Mouse (Mus musculus): Measurements from ENCODE around the gene S100a3. TPM values are rescaled to one million over a fixed set of nuclear protein-coding genes. Genes with fewer than 3 reads are reported as not detected.

Gene S100a3
- polyA plus RNA-seq (2015; fragmentation: Nextera tagmentation; extraction: Ambion mirVana), result 0.54 and 0.70 TPM in 2 replicates

DNA sequence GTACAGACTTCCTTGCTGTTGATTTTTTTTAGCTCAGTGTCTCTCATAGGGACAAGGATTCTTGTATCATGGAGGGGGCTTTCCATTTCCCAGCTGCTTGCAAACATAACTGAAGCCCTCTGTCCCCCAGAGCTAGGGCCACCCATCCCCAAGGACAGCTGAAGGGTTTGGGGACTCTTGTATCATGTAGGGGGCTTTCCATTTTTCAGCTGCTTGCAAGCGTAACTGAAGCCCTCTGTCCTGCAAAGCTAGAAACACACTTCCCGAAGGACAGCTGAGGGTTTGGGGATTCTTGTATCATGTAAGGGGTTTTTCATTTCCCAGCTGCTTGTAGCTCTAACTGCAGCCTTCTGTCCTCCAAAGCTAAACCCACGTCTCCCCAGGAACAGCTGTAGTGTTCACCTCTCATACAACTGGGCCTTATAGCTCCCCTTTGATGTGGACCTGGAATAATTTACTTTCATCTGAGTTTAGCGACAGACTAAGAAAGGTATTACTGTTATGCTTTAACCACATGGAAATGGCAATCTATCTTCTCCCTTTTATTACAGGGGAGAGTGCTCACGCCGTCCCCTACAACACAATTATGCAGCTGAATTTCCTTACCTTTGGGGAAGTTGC, at the start of gene S100a3:
Gene S100a3 (plus strand): TSS at position 571 of the 621 bp plus-strand sequence.
- H3K27me3 ChIP-seq, result no peaks in the 10 kb centered on the region
- no peak within 1 kb of the TSS for H3K4me3 ChIP-seq
- H3K4me1 ChIP-seq, result no peaks in the 10 kb centered on the region
- H3K27ac ChIP-seq, result no peak within 1 kb of the TSS
- H3K9me3 ChIP-seq, result no peaks in the 10 kb centered on the region
- H3K4me2 ChIP-seq (replicated peaks), result no peak within 1 kb of the TSS
- ATAC-seq (ENCODE audit: low FRiP score, low read depth), result peak; percentile 61; the same call in 1 of the 2 replicates
- 56% methylated on average over 6 of the region's 6 CpGs for WGBS
- H3K36me3 ChIP-seq, result no peaks in the 10 kb centered on the region
- H3K9ac ChIP-seq, result no peak within 1 kb of the TSS

DNA sequence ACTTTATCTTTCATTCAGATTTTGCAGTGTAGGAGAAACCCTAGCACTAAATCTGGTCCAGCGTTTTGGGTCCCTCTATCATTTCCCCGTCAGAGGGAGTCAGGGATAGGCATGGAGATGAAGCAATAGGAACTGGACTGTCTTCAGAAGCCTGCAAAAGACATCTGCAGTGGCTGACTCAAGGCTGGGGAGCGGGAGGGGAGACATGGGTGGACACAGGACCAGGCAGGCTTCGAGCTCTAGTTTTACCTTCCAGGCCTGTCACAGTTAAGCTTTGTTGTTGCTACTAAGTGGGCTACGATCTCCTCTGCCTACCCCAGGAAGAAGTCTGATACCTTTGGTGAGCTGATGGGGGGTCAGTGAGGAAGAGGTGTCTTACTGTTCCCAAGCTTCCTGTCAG, 48.1 kb upstream of the S100a3 start:
- no peak overlapping the region for H3K4me3 ChIP-seq
- no peak overlapping the region for H3K27ac ChIP-seq
- peaks cover 28% of the 10 kb centered on the region for H3K4me1 ChIP-seq
- H3K36me3 ChIP-seq, result peaks cover 5% of the 10 kb centered on the region
- WGBS, result 81% methylated on average over 5 of the region's 5 CpGs
- no peaks in the 10 kb centered on the region for H3K9me3 ChIP-seq
- H3K4me2 ChIP-seq (replicated peaks), result no peak overlapping the region
- H3K27me3 ChIP-seq, result peaks cover 19% of the 10 kb centered on the region
- H3K9ac ChIP-seq, result no peak overlapping the region
- no peak for ATAC-seq (ENCODE audit: low FRiP score, low read depth)

DNA sequence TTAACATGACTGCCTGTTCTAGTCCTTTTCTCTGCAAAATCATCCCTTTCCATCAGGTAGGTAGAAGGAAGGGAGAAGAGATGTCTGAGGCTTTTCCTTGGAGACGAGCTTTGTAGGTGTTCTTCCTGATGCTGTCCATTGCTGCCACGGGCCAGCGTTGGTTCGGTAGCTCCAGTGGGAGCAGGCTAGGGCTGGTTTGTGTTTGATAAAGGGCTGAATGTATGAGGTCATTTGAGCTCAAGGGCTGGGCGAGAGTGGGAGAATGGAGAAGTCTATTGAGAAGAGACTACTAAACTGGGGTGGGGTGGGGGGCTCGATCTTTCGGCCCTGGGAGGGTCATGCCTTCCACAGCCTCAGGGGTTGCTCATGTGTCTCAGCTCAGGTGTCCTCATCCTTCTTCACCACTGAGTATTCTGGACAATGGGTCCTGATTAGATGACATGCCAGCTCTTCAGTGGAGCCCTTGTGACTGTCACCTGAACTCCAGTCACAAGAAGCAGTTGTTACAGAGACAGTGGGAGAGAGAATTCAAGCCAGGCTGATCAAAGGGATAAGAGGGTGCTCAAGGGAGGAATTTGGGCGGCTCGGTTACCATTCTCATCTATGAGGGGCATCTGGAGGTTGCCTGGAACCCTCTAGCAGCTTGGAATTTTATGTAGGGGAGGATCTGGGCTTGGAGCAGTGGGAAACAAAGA, 47.3 kb upstream of the S100a3 start:
- no peak overlapping the region for H3K27ac ChIP-seq
- WGBS, result 68% methylated on average over 9 of the region's 9 CpGs
- ATAC-seq (ENCODE audit: low FRiP score, low read depth), result no peak
- no peaks in the 10 kb centered on the region for H3K36me3 ChIP-seq
- H3K27me3 ChIP-seq, result peaks cover 19% of the 10 kb centered on the region
- H3K9ac ChIP-seq, result no peak overlapping the region
- H3K4me3 ChIP-seq, result no peak overlapping the region
- peaks cover 19% of the 10 kb centered on the region for H3K4me1 ChIP-seq
- H3K4me2 ChIP-seq (replicated peaks), result peak overlapping the region; percentile 81
- H3K9me3 ChIP-seq, result no peaks in the 10 kb centered on the region

DNA sequence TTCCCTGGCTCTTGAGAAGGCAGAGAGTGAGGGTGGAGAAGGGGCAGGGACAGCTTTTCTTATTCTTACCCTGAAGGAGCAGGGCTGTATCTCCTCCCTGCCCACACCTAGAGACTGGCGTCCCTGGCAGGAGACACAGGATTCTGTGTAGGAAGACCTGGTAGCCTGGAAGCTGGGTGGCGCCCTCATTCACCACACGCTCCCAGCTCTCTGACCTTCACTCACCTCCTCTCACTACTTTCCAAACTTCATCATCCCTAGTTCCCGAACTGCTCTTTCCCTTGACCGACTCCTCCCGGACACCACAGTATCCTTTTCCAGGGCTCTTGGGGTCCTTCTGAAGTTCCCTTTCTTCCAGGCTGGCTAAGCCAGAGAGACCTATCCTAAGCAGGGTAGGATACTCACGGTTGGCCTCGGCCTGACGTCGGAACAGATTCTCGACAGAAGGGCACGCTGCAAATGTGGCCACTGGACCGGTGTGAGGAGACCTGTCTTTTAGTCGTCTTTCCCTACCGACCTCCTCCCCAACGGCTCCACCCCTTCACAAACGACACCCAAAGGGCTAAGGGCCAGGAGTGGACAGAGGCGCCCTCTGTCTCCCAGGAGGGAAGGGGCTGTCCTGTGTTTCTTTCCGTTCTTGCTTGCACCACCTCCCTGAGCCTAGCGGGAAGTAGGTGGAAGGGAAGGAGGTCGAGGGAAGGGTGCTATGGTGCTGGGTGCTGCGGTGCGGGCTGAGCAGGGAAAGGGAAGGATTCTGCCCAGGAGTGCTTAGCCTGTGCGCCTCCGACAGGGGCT, 46.4 kb upstream of the S100a3 start, which contains the start of the genes S100a1 and S100a13:
Gene S100a1 (minus strand): TSS at position 597 of the 795 bp plus-strand sequence.
Gene S100a13 (plus strand): TSS at position 640 of the 795 bp plus-strand sequence.
- peaks cover 17% of the 10 kb centered on the region for H3K4me1 ChIP-seq
- H3K4me3 ChIP-seq, result peak within 1 kb of the TSS; percentile 43
- H3K4me2 ChIP-seq (replicated peaks), result peak within 1 kb of the TSS; percentile 81
- no peak within 1 kb of the TSS for H3K27ac ChIP-seq
- peak; percentile 21; the same call in 1 of the 2 replicates for ATAC-seq (ENCODE audit: low FRiP score, low read depth)
- H3K27me3 ChIP-seq, result peaks cover 19% of the 10 kb centered on the region
- no peaks in the 10 kb centered on the region for H3K36me3 ChIP-seq
- no peaks in the 10 kb centered on the region for H3K9me3 ChIP-seq
- peak within 1 kb of the TSS; percentile 66 for H3K9ac ChIP-seq
- 6% methylated on average over 25 of the region's 25 CpGs for WGBS

DNA sequence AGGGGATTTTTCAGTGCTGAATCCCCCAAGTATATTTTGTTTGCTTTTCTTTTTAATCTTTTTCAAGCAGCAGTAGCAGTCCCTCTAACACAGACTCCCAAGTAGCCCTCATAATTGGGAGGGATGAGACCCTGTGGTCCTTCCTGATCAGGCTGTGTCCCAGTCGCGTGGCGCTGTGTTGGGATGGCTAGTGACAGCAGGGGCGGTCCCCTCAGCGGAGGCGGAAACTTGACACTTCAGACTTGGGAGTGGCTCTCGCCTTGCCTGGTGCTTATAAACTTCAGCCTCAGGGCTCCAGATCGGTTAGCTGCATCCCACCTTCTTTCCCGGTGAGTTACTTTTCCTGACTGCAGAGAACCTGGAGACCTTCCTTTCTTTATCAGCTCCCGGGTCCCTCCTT, 45.7 kb upstream of the S100a3 start:
- peak; percentile 77; the same call in 1 of the 2 replicates for ATAC-seq (ENCODE audit: low FRiP score, low read depth)
- Histone ChIP-seq H3K27me3 (peaks cover 19% of the 10 kb centered on the region), H3K4me3 (peak overlapping the region; percentile 43), H3K9me3 (no peaks in the 10 kb centered on the region), H3K36me3 (no peaks in the 10 kb centered on the region), H3K27ac (no peak overlapping the region), H3K4me1 (peaks cover 17% of the 10 kb centered on the region), H3K4me2 (replicated peaks) (peak overlapping the region; percentile 81), H3K9ac (peak overlapping the region; percentile 66)
- WGBS, result under 1% methylated on average over 10 of the region's 10 CpGs

DNA sequence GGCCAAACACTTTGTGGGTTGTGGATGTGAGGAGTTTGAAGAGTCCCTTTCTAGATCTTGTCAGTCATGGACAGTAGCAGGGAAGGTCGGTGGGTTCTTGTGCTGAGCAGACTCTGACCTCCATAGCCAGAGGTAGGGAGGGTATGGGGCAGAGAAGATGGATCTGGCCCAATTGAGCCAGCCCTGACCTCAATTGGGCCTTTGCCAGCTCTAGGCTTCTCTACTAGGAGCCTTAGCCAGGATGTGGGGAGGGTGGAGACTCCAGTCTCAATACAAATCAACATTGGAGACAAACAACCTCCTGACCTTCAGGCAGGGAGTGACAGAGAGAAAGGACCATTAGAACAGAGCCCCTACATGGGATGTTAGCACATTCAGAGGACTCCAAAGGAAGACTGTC, 45.1 kb upstream of the S100a3 start:
- WGBS, result 50% methylated on average over 1 of the region's 1 CpGs
- Histone ChIP-seq H3K27me3 (peaks cover 19% of the 10 kb centered on the region), H3K36me3 (no peaks in the 10 kb centered on the region), H3K4me3 (peak overlapping the region; percentile 43), H3K4me1 (peaks cover 17% of the 10 kb centered on the region), H3K4me2 (replicated peaks) (peak overlapping the region; percentile 81), H3K27ac (no peak overlapping the region), H3K9ac (peak overlapping the region; percentile 66), H3K9me3 (no peaks in the 10 kb centered on the region)
- ATAC-seq (ENCODE audit: low FRiP score, low read depth), result no peak

DNA sequence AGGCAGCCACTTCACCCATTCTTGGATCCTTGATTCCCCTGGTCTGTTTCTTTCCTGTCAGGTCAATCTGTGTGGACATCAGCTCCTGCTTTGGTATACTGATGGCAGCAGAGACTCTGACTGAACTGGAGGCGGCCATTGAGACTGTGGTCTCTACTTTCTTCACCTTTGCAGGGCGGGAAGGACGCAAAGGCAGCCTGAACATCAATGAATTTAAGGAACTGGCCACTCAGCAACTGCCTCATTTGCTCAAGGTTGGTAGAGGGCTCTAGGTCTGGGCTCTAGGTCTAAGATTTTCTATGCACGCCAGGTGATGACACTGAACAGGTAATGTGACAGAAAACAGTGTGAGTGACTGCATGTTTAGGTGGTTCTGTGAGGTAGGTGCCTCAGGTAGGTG, 44.6 kb upstream of the S100a3 start:
- Histone ChIP-seq H3K4me3 (no peak overlapping the region), H3K27ac (no peak overlapping the region), H3K4me1 (peaks cover 17% of the 10 kb centered on the region), H3K27me3 (peaks cover 19% of the 10 kb centered on the region), H3K36me3 (no peaks in the 10 kb centered on the region), H3K4me2 (replicated peaks) (peak overlapping the region; percentile 81; the same call in 1 of the 2 replicates), H3K9me3 (no peaks in the 10 kb centered on the region), H3K9ac (no peak overlapping the region)
- 87% methylated on average over 4 of the region's 4 CpGs for WGBS
- ATAC-seq (ENCODE audit: low FRiP score, low read depth), result no peak

DNA sequence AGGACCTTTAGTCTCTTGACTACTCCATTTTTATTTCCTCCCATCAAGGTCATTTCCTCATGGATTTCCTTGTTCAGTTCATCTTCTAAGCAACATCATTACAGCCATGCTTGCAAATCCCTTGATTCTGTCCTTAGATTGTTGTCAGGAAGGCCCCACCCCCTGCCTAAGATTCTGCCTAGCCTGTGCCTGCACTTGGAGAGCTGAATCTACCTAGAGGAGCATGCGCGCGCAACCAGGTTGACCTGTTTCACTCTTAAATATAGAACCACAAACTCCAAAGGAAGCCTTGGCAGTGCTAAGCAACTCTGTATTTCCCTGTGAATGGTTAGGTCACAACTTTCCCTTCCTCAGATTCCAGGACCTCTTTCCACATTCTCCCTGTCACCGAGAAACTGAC, 42.7 kb upstream of the S100a3 start:
- H3K9ac ChIP-seq, result no peak overlapping the region
- no peak for ATAC-seq (ENCODE audit: low FRiP score, low read depth)
- no peaks in the 10 kb centered on the region for H3K9me3 ChIP-seq
- 81% methylated on average over 4 of the region's 4 CpGs for WGBS
- H3K27ac ChIP-seq, result no peak overlapping the region
- peaks cover 14% of the 10 kb centered on the region for H3K27me3 ChIP-seq
- H3K36me3 ChIP-seq, result no peaks in the 10 kb centered on the region
- H3K4me3 ChIP-seq, result no peak overlapping the region
- no peak overlapping the region for H3K4me2 ChIP-seq (replicated peaks)
- H3K4me1 ChIP-seq, result peaks cover 17% of the 10 kb centered on the region

DNA sequence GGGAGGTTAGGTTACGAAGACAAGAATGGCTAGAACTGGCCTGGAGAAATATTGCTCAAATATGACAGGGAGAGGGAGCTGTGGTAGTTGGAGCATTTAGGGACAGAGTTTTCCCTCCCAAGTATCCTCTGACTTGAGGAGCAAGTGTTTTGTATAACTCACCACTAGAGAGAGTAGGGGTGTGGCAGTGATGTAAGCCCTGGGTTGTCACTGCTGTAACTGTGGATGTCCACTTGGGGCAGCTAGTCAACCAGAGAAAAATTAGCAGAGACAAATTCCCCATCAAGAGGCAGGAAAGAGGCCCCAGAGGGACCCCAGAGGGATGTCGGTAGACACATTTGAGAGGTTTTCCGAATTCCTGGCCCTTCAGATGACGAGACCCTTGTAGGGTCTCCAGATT, 35.0 kb upstream of the S100a3 start:
- Histone ChIP-seq H3K4me3 (no peak overlapping the region), H3K4me1 (no peaks in the 10 kb centered on the region), H3K9ac (no peak overlapping the region), H3K27ac (no peak overlapping the region), H3K36me3 (no peaks in the 10 kb centered on the region), H3K9me3 (no peaks in the 10 kb centered on the region), H3K27me3 (no peaks in the 10 kb centered on the region), H3K4me2 (replicated peaks) (no peak overlapping the region)
- no peak for ATAC-seq (ENCODE audit: low FRiP score, low read depth)
- WGBS, result 68% methylated on average over 4 of the region's 4 CpGs

DNA sequence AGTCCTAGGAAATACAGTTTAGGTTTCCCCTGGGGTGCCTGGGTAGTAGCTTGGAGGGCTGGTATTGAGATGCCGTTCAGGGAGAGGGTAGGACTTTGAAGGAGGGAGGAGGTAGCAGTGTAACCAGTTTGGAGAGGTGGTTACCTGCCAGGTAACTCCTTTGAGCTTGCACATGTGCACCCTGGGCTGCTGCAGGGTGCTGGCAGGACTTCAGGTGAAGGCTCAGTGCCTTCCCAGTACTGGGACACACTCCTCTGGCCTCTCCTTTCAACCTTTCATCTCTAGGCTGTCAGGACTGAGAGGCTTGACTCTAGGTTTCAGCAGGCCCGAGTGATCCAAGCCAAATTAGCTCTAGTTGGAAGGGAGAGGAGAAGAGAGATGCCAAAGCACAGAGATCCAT, 34.3 kb upstream of the S100a3 start:
- Histone ChIP-seq H3K27me3 (no peaks in the 10 kb centered on the region), H3K27ac (no peak overlapping the region), H3K9me3 (no peaks in the 10 kb centered on the region), H3K4me1 (no peaks in the 10 kb centered on the region), H3K9ac (no peak overlapping the region), H3K4me3 (no peak overlapping the region), H3K4me2 (replicated peaks) (no peak overlapping the region), H3K36me3 (no peaks in the 10 kb centered on the region)
- WGBS, result 75% methylated on average over 2 of the region's 2 CpGs
- no peak for ATAC-seq (ENCODE audit: low FRiP score, low read depth)

DNA sequence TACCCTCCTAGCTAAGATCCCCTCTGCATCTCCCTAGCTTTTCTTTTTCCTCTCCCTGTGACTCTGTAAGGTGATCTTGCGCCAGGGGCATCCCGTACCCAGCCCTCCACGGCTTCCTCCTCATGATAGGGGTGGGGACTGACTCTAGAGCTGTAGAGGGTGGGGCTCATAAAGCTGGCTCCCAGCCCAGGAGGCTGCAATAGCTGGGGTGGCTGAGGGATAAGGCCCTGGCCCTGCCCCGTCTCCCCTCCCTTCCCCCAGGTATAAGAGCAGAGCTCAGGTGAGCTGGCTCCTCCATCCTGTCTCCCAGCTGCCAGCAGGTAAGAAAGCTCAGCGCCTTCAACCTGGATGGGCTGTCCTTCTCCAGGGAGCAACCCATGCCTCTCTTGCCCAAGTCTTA, 33.8 kb upstream of the S100a3 start, which contains the start of gene S100a14:
Gene S100a14 (plus strand): TSS at position 277 of the 400 bp plus-strand sequence.
- no peak for ATAC-seq (ENCODE audit: low FRiP score, low read depth)
- no peak within 1 kb of the TSS for H3K4me2 ChIP-seq (replicated peaks)
- no peaks in the 10 kb centered on the region for H3K36me3 ChIP-seq
- H3K9ac ChIP-seq, result no peak within 1 kb of the TSS
- H3K27me3 ChIP-seq, result no peaks in the 10 kb centered on the region
- H3K4me1 ChIP-seq, result no peaks in the 10 kb centered on the region
- 57% methylated on average over 5 of the region's 5 CpGs for WGBS
- no peaks in the 10 kb centered on the region for H3K9me3 ChIP-seq
- no peak within 1 kb of the TSS for H3K4me3 ChIP-seq
- H3K27ac ChIP-seq, result no peak within 1 kb of the TSS

Data from limb, embryonic 13.5 days (tissue).